Mouse (Mus musculus) neutrophil, adult 5-6 weeks (primary cell): ENCODE data around the gene Camk1g. TPM values are rescaled to one million over a fixed set of nuclear protein-coding genes. Genes with fewer than 3 reads are reported as not detected.

ENCODE experiments used
- ATAC-seq: fragments of 151-379, 151-347 bp; 2 replicates; pipeline ENCODE4 v1.8.0; 2017; ENCODE audit warnings: mild to moderate bottlenecking, moderate TSS enrichment; ENCODE audit not compliant: insufficient number of reproducible peaks, poor library complexity, low FRiP score, severe bottlenecking; ENCODE audit errors: extremely low read depth
- total RNA-seq: library from RNA; stranded (forward); fragments of 200-1000 nt; gene quantifications from 2 replicates; pipeline ENCODE4 v1.2.3, GENCODE M21; 2017

Gene Camk1g
- total RNA-seq, 1 experiment from 2014 or later = not detected

GRCm38 (mm10) chr1:193338363-193338995 is 31.6 kb downstream of the Camk1g start:
- 0 out of 2 replicates have a peak, but pooled peaks have one; percentile 10 for ATAC-seq

DNA sequence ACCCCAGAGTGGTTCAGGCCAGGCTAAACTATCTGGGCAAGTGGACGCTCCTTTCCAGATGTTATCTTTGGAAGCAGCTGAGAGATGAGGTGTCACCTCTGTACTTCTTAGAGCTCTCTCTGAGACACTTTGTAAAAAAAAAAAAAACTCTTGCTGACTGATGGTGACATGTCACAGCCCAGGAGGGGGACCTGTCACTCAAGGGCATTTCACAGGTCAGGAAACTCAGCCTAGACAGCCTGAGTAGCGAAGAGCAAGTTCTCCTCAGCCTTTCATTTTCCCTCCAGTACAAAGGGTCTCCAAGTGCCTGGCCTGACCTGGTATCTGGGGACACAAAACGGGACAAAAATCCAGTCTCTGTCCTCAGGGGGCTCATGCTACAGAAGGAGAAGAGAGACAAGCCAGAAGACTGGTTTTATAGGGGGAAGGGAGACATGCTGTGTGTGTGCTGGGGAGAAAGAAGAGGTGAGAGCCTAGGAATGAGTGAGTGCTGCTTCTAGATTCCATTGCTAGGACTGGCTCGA is 32.2 kb downstream of the Camk1g start:
- ATAC-seq = no peak

DNA sequence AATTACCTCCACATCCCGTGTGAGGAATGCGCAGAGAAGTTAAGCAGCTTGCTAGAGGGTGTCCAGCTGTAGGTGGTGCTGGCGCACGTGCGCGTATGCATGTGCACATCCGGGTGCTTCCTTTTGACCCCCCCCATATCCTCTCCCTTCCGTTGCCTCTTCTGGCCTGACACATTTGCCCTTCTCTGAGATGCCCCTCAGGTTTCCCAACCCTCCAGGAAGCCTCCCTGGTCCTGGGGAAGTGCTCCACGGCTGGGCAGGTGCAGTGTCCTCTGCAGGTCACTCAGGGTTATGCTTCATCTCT is 33.1 kb downstream of the Camk1g start:
- ATAC-seq = peak; percentile 55

- peak; percentile 60 for ATAC-seq
Measured at GRCm38 (mm10) chr1:193336122-193337017, 33.7 kb downstream of the Camk1g start.

- ATAC-seq = no peak
Measured at GRCm38 (mm10) chr1:193334546-193334945, 35.6 kb downstream of the Camk1g start.

DNA sequence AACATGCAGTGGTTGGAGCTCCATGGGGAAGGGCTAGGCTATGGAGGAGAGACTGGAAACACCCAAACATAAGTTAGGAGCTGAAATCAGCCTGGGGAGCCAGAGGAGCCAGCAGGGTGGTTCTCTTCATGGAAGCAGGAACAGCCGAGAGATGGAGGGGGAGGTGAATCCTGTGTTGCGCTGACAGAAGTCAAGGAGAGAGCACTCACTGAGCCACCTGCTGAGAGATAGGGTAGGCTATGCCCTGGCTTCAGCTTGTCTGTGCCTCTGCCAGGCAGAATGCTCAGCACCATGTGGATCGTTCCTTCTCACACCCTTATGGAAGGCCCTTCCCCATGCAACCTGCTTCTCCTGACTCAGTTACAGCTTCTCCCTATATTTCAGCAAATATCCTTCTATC is 36.3 kb downstream of the Camk1g start:
- ATAC-seq = no peak

GRCm38 (mm10) chr1:193332671-193333070 is 37.4 kb downstream of the Camk1g start:
- ATAC-seq = no peak

- ATAC-seq = no peak
Measured at GRCm38 (mm10) chr1:193332018-193332417, 38.1 kb downstream of the Camk1g start.

DNA sequence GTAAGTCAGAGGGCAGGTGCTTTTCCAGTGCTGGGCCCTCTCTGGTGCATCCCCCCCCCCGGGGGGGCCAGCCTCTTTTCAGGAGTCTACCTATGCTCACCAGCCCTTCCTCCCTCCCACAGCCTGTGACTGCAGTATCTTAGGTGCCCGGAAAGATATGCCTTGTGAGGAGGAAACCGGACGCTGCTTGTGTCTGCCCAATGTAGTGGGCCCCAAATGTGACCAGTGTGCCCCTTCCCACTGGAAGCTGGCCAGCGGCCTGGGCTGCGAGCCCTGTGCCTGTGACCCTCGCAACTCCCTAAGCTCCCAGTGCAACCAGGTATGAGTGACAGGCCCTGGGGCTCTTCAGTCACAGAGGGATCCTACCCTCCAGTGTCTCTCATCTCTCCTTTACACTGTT is 39.5 kb downstream of the Camk1g start:
- ATAC-seq = no peak

- ATAC-seq = peak; percentile 62
Measured at GRCm38 (mm10) chr1:193330172-193330571, 39.9 kb downstream of the Camk1g start.

- no peak for ATAC-seq
Measured at GRCm38 (mm10) chr1:193329557-193329956, 40.5 kb downstream of the Camk1g start.

DNA sequence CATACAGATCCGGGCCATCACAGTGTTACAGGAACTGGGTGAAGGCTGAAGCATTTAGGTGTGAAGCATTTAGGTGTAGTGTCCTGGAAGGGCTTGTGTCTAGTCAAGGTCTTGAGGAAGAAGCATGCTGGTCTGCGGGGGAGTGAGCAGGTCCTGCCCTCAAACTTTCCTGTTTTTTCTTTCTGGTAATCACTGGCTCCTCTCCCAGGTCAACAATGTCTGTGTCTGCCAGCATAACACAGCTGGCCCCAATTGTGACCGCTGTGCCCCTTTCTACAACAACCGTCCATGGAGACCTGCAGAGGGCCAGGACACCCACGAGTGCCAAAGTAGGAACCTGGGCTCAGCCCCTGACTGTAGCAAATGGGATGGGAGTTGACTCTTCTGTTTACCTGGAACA is 42.4 kb downstream of the Camk1g start:
- ATAC-seq = no peak

DNA sequence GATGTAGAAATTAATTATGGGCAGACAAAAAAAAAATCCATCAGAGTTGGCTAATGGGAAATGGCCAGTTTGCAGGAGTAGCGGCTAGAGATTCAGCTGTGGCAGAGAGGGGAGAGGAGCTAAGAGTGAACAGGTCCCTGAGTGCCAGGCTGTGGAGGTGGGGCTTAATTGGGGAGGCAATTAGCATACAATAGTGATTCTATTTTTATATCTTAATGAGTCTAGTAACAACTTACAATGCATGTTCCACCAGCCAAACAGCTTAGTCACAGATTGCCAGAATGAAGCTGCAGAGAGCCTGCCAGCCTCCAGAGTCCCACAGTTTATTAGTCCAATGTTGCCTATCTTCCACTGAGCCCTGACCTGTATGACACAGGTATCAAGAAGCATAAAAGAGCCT is 42.9 kb downstream of the Camk1g start:
- ATAC-seq = no peak

- ATAC-seq = no peak
Measured at GRCm38 (mm10) chr1:193326456-193327145, 43.5 kb downstream of the Camk1g start.

- no peak for ATAC-seq
Measured at GRCm38 (mm10) chr1:193325891-193326290, 44.2 kb downstream of the Camk1g start.

DNA sequence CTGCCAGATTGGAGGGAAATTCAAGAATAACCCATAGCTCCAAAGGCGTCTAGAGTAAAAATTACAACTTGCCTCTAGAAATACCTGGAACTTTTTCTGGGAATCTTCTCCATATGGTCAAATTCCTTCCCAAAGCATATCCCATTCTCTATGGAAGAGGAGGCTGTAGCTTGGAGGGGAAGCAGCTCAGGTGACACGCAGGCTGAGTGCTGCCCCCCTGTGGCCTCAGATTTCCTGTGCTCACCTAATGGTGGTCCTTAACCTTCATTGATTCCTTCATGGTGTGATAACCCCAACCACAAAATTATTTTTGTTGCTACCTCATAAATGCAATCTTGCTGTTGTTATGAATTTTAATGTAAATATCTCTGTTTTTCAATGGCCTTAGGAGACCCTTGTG is 45.9 kb downstream of the Camk1g start:
- ATAC-seq = no peak

DNA sequence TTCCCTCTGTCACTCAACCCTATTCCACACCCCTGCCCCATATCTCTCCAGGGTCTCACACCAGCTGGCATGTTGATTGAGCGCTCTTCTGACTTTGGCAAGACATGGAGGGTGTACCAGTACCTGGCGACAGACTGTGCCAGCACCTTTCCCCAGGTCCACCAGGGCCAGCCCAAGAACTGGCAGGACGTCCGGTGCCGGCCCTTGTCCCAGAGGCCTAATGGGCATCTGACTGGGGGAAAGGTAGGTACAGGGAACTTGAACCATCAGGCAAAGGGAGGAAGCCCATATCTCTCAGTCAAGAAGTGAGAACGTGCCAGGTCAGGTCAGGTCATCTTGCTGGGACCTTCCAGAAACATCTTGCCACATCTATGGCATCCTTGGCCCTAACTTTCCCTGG is 46.4 kb downstream of the Camk1g start:
- no peak for ATAC-seq

GRCm38 (mm10) chr1:193320398-193320797 is 49.7 kb downstream of the Camk1g start:
- ATAC-seq = no peak

DNA sequence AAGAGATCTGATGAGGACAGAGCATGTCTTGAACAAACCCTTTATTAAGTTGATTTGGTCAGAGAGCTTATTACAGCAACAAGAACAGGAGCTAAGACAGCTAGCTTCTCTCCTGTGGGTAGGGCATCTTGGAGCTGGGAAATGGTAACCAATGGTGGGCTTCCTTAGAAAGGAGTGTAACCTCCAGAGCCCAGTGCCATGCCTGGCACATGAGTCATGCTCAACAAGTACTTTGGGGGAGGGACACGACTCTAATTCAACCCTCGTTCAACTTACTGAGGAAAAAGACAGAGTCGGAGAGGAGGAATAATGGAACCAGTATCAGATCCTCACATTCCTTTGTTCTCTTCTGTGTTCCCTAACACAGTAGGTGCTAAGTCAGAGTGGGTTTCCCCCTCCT is 50.4 kb downstream of the Camk1g start:
- no peak for ATAC-seq

DNA sequence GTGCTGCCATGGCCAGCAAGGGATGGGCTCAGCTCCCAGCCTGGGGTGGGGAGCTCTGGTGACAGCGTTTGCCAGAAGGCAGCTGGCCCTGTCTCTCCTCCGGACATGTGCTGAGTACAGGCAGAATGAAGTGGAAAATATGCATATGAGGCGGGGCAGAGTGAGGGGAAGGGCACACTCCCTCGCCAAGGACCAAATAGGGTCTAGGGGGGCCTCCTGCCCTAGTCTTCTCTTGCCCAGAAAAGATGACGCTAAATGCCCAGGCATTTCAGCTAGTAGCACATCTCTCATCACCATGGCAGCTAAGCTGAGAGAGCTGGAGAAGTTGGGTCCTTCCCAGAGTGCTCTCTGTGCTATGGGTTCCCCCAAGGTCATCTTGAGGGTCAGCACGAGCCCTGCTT is 52.9 kb downstream of the Camk1g start:
- ATAC-seq = no peak
